Mouse (Mus musculus) spleen, embryonic (tissue): ENCODE results near the gene A930033H14Rik.

Experiments used
- CTCF ChIA-PET: fragments of 350-600 bp; sonication (Branson Sonifier 250); formaldehyde crosslinking; loops from one replicate; lab custom pipeline; 2022; lab: Charles Lee

Gene A930033H14Rik

DNA sequence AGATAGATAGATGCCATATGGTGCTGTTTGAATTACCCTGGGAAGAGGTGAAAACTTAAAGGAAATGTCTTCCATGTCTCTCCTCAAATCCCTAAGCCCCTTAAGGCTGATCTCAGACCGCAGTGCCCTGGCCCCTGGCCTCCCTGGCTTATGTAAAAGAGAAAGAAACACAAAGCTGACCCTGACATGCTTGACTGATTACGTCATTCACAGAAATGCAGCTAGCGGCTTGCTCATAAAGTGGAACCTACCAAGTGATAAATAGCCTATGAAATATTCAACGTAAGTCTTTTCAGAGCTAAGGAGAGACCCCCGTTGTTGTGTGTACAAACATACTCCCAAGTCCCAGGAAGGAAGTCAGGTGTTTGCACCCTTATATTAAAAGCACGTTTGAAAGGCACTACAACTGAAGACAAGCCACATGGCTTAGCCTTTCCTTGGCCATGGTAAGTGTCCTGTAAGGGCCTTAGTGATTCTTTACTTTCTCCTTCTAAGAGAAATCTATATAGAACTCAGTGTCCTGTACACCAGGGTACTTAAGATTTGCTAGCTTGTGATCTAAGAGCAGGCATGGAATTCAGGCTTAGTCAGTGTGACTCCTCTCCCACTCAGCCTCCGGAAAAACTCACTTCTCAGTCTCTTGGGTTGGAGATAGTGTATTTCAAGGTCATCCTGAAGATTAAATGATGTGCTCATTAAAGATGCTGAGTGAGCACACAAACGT lies 8.1 kb downstream of the A930033H14Rik start:
- CTCF ChIA-PET: interaction anchor here (0.7 kb wide), 1 partner anchor 17 kb away, joined by 5 read pairs; no protein-coding TSS in a partner anchor

- CTCF ChIA-PET: interaction anchor here (0.7 kb wide), 1 partner anchor 112 kb away, joined by 3 read pairs; no protein-coding TSS in a partner anchor
These were observed 19.2 kb downstream of the A930033H14Rik start for GRCm38 (mm10) chr10:69193721-69194120.

DNA sequence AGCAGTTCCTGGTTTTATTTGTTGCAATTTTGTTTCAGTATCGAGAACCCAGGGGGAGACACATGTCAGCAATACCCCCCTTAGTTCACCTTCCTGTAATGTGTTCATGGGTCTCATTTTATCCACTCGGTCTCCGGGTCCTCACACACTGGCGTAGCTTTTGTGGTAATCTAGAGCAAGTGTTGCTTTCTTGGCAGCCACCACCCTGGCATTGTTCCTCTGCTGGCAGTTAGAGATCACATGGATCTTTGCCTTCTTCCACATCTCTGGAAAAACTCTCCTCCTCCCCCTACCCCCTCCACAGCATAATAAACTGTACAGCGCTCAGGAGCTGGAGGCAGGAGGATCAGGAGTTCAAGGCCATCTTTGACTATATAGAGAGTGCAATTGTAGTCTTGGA lies 20.6 kb downstream of the A930033H14Rik start:
- CTCF ChIA-PET: no interaction called here

DNA sequence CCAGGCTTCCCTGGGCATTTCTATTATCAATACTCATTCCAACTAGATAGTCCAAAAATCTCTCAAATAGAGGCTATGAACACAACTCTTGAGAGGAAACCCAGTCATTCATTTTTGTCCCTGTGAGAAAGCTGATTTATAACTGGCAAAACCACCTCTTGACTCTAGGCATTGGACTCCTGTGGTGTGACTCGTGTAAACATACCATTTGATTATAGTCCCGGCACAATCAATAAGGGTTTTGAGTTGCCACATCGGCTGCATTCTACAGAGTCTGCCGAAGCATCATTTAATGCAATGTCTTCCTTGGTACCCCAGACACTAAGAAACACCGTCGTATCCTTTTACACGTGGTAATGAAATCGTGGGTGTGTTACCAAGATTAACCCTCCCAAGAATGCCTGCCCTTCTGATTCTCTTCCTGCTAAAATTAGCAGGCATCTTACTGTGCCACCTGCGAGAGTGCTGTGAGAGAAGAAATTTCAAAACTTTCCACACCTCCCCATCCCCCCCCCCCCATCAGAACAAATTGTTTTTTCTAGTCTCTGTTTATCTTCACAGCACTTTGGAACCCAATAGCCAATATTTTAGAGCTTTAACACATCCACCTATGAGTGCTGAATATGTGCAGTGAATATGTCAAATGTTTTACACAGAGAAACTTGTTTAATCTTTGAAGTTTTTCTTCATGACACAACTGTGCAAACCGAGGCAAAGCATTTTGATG lies 22.3 kb downstream of the A930033H14Rik start:
- CTCF ChIA-PET: no interaction called here

DNA sequence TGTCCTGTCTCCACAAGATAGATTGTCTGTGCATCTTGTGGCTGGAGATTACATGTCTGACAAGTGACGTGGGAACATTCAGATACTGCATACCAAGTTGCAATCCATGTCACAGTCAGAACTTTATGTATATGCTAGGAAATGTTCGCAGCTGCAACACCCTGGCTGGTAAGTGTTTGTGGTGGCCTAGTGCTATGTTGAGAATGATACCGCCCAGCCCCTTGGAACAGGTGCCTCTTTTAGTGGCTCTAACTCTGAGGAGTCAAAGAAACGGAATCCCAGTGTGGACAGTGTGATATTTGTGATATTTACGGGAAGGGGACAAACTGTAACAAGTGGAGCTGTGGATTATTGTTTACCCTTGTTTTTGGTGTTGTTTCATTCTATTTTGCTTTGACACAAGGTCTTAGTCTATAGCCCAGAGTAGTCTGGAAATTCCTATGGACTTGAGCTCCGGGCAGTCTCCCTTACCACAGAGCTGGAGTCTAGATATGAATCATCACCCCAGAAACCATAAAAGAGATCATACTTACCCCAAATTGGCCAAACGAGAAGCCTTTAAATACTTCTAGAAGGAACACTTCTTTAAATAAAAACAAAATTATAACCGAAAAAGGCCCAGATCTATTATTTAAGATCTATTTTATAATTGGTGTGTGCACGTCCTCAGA lies 25.0 kb downstream of the A930033H14Rik start:
- CTCF ChIA-PET: interaction anchor here (1.0 kb wide), 1 partner anchor 64 kb away, joined by 4 read pairs; no protein-coding TSS in a partner anchor

DNA sequence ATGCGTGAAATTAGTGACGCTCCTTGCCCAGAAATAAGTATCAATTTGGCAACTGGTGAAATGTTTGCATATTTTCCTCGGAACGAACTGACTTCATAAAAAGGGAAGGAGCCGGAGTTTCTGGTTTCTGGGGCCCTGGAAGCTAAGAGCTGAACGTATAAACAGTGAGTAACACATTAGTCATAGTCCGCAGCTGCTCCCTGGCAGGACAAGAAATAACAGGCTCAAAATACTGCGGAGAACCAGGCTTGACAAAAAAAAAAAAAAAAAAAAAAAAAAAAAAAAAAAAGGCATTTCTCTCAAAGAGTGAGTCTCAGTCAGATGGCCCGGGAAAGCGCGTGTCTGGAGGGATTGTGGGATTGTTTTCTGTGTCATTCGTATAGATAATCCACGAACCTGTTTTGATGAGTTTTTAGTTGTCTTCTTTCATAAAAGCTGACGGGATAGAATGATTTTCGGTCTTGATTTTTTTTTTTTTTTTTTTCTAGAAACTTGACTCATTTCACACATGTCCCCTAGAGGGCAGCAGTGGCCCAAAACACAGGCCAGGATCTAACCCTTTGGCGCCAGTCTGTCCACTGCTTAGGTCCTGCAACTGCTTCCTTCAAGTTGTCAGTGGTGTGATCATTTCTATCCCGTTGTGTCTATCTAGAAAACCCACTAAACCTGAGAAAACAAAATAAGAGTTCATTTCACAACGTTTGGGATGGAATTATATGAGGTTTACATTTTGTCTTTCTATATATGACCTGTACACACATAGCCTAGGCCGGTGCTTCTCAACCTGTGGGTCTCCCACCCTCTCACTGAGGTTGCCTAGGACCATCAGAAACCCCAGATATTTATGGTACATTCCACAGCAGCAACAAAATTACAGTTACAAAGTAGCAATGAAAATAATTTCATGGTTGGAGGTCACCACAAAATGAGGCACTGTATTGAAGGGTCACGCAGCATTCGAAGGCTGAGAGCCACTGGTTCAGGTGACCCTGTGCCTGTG lies 26.7 kb downstream of the A930033H14Rik start:
- CTCF ChIA-PET: interaction anchor here (0.6 to 0.7 kb wide), 3 partner anchors 71 to 609 kb away, joined by 4 to 5 read pairs (median 4); no protein-coding TSS in a partner anchor

DNA sequence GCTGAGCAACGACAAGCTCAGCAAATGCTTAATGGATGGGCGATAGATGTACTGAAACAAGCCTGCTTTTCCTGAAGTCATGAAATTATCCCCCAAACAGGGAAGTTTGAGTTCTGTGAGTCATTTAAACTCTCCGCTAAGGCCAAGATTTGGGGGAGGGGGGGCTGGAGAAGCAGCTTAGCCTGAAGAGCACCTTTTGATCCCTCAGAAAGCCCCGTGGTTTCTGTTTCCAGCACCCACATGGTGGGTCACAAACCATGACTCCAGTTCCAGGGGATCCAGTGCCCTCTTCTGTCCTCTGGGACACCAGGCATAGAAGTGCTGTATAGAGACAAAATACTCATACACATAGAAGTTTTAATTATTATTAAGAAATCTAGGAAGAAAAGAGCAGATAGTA lies 27.5 kb downstream of the A930033H14Rik start:
- CTCF ChIA-PET: interaction anchor here (0.6 kb wide), 2 partner anchors 175 to 609 kb away, joined by 4 to 5 read pairs; no protein-coding TSS in a partner anchor

DNA sequence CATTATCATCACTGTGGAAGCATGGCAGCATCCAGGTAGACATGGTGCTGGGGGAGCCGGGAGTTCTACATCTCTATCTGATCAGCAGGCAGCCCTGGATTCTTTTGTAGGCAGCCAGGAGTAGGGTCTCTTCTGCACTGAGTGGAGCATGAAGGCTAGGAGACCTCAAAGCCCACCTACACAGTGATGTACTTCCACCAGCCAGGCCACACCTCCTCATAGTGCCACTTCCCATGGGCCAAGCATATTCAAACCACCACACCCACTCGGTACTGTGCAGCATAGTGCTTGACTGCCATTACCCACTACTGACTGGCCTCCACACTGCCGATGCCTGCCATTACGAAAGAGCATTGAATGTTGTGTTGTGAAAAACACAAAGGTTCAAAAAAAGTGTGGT lies 28.0 kb downstream of the A930033H14Rik start:
- CTCF ChIA-PET: no interaction called here

GRCm38 (mm10) chr10:69180997-69181396 lies 31.9 kb downstream of the A930033H14Rik start:
- CTCF ChIA-PET: no interaction called here

DNA sequence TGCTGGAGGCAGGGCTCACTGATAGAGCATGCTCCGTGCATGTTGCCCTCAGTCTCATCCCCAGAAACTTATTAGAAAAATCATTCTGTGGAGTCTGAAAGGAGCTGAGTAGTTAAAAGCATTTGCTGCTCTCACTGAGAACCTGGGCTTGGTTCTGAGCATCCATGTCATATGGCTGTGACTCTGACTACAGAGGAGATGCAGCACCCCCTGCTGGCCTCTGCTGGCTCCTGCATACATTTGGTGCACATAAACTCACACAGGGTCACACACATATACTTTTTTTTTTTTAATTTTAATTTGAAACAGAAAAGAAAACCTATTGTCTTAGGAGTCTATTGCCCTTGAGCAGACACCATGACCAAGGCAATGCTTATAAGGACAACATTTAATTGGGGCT lies 33.6 kb downstream of the A930033H14Rik start:
- CTCF ChIA-PET: no interaction called here

GRCm38 (mm10) chr10:69176116-69176515 lies 36.8 kb downstream of the A930033H14Rik start:
- CTCF ChIA-PET: no interaction called here

- CTCF ChIA-PET: no interaction called here
These were observed 40.5 kb downstream of the A930033H14Rik start for GRCm38 (mm10) chr10:69172412-69172811.

DNA sequence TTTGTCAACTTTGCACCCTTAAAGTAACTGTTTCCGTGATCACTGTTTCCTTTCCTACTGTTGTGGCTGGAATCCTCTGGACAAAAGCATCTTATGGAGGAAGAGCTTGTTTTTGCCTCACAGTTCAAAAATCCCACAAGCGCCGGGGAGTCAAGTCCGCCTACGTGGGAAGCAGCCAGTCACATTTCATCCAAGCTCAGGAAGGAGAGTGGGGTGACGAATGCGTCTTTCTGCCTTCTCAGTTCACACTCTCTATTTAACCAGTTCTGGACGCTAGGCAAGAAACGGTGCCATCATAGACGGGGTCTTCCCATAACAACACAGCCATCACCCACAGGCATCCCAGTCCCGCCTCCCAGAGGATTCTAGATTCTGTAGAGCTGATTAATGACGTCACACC lies 46.4 kb downstream of the A930033H14Rik start:
- CTCF ChIA-PET: no interaction called here

DNA sequence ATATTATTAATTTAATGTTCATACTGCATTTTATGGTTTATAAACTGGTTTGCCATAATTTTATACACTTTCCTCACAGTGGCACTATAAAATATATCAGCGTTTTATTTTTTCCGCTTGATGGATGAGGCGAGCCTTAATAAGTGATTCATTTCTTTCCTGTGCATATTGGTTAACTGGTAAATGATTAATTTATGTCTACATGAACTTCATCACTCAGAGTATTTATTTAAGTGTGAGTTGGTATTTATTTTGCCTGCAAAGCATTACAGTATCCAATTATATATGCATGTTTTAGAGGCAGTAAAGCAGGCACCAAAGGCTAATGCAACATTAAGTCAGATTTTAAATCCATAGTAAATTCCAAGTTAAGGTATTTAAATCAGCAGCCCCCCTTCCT lies 47.1 kb downstream of the A930033H14Rik start:
- CTCF ChIA-PET: no interaction called here

- CTCF ChIA-PET: no interaction called here
These were observed 47.8 kb downstream of the A930033H14Rik start for GRCm38 (mm10) chr10:69165125-69165524.

DNA sequence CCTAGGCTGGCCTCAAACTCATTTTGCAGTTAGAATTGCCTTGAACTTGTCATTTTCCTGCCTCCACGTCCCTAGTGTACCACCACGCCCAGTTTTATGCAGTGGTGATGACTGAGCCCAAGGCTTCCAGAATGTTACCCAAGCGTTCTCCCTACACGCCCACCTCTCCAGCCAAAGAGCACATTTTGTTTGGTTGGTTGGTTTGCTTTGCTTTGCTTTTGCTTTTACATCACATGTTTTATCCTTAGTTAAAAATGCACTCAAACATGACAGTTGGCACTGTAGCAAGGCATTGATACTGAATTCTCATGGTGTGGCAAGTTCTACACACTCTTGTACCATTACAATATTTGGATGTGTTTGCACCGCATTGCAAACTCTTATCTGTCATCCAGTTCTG lies 49.7 kb downstream of the A930033H14Rik start:
- CTCF ChIA-PET: no interaction called here

- CTCF ChIA-PET: no interaction called here
These were observed 50.3 kb downstream of the A930033H14Rik start for GRCm38 (mm10) chr10:69162577-69162976.

DNA sequence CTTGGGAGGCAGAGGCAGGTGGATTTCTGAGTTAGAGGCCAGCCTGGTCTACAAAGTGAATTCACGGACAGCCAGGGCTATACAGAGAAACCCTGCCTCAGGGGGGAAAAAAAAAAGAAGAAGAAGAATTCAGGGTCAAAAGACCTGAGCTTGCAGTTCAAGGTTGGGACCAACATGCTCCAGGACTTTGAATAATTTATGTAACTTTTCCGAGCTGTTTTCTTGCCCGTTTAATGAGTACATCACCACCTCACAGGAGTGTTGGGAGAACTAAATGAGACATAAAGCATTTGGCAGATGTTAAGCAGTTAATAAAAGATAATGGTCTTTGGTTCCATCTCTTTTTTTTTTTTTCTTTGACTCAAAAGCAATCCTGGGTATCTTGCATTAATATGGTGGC lies 51.4 kb downstream of the A930033H14Rik start:
- CTCF ChIA-PET: no interaction called here

DNA sequence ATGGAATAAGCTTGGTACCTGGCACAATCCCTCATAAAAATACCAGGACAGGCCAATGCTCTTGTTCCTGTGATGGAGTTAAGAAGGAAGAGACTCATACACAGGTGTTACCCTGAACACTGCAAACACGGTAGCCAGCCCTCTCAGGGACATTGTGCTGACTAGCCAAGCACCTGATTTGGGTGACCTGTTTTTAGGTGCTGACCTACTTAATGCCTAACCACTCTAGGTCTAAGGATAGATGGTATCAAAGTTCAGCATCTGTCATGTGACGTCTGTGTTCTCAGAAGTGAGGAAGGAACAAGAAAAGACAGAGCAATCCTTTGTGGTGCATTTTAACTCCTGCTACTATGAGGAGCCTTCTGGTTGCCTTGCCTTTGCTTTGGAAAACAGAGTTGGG lies 52.0 kb downstream of the A930033H14Rik start:
- CTCF ChIA-PET: no interaction called here
